Mouse (Mus musculus) cerebellum, adult 11 months (tissue): ENCODE measurements around the gene Gm20918.
"Not testable (repeated sequence)": the region's sequence is repeated elsewhere in the genome, so short reads cannot be mapped to it uniquely, and the experiment has no call there.

Experiments used
- DNase-seq: peaks from one replicate; pipeline ENCODE4 v3.0.0; 2022

Gene Gm20918

GRCm38 (mm10) chrY:5043637-5044036 lies at the start of gene Gm20918:
Gm20918 (plus strand) TSS chrY:5043937.
- not testable (repeated sequence) for DNase-seq
